Mouse (Mus musculus) hindbrain, postnatal 0 days (tissue): ENCODE results near the gene Kcnn1. TPM values are rescaled to one million over a fixed set of nuclear protein-coding genes. Genes with fewer than 3 reads are reported as not detected.

Experiments used
- ATAC-seq: fragments of 200-750 bp; cut with Nextera tagmentation; 2 replicates; pipeline ENCODE4 v1.8.0; 2017; ENCODE audit warnings: mild to moderate bottlenecking, moderate TSS enrichment, moderate library complexity
- DNase-seq: peaks from one replicate; pipeline ENCODE4 v3.0.0-alpha.2; 2015; ENCODE audit warnings: low spot score
- H3K27ac ChIP-seq: fragments of 300-500 bp; sonication (generic); 2 replicates; pipeline ENCODE4 v1.5.1; 2014; ENCODE audit warnings: mild to moderate bottlenecking
- H3K27me3 ChIP-seq: fragments of 300-500 bp; sonication (generic); 2 replicates; pipeline ENCODE4 v1.6.1; 2014; ENCODE audit warnings: low read length, mixed read lengths; ENCODE audit not compliant: insufficient read depth
- H3K36me3 ChIP-seq: fragments of 300-500 bp; sonication (generic); 2 replicates; pipeline ENCODE4 v1.6.1; 2014; ENCODE audit warnings: low read length, mixed read lengths; ENCODE audit not compliant: insufficient read depth
- H3K4me1 ChIP-seq: fragments of 300-500 bp; sonication (generic); 2 replicates; pipeline ENCODE4 v1.6.1; 2014; ENCODE audit warnings: antibody characterized with exemption, low read length, mixed read lengths; ENCODE audit not compliant: insufficient read depth
- H3K4me2 ChIP-seq: fragments of 300-500 bp; sonication (generic); 2 replicates; pipeline ENCODE4 v1.6.1; 2014; ENCODE audit warnings: low read depth, mild to moderate bottlenecking, low read length, moderate library complexity, mixed read lengths
- H3K4me3 ChIP-seq: fragments of 300-500 bp; sonication (generic); 2 replicates; pipeline ENCODE4 v1.5.1; 2014; ENCODE audit warnings: low read length
- H3K9ac ChIP-seq: fragments of 300-500 bp; sonication (generic); replicated peaks from 2 replicates; pipeline ENCODE4 v1.6.1; 2014; ENCODE audit warnings: mild to moderate bottlenecking, low read length, moderate library complexity, mixed read lengths
- H3K9me3 ChIP-seq: fragments of 300-500 bp; sonication (generic); 2 replicates; pipeline ENCODE4 v1.6.1; 2016; ENCODE audit warnings: low read length, mixed read lengths
- CTCF ChIP-seq: IDR thresholded peaks from 2 replicates; pipeline ENCODE4 v1.5.1; 2016; ENCODE audit warnings: antibody characterized with exemption, control low read depth, low read depth
- WGBS: fragments of 180-500 bp; shearing (Covaris S2); extraction: QIAGEN DNeasy Blood & Tissue Kit; methylation state at CpG from one replicate; pipeline ENCODE4 v1.1.7; 2014; 5-methylcytosine and 5-hydroxymethylcytosine counted together
- microRNA-seq, 2 experiments: library from miRNA; unstranded; fragments of <30 nt; microRNA quantifications; one replicate each; pipeline ENCODE4; 2016
- polyA plus RNA-seq: library from polyadenylated mRNA; unstranded; fragments of >200 nt; fragmentation: Nextera tagmentation; extraction: Ambion mirVana; gene quantifications from 2 replicates; pipeline ENCODE4 v1.2.1, GENCODE M21; 2015
- total RNA-seq: library from RNA; depleted of rRNA; stranded (reverse); fragments of >200 nt; gene quantifications from 2 replicates; pipeline ENCODE4 v1.2.3, GENCODE M21; 2014; rRNA removed

Gene Kcnn1
- total and polyA plus RNA-seq, 2 experiments from 2014 or later, result 10.8 to 29.8 TPM

DNA sequence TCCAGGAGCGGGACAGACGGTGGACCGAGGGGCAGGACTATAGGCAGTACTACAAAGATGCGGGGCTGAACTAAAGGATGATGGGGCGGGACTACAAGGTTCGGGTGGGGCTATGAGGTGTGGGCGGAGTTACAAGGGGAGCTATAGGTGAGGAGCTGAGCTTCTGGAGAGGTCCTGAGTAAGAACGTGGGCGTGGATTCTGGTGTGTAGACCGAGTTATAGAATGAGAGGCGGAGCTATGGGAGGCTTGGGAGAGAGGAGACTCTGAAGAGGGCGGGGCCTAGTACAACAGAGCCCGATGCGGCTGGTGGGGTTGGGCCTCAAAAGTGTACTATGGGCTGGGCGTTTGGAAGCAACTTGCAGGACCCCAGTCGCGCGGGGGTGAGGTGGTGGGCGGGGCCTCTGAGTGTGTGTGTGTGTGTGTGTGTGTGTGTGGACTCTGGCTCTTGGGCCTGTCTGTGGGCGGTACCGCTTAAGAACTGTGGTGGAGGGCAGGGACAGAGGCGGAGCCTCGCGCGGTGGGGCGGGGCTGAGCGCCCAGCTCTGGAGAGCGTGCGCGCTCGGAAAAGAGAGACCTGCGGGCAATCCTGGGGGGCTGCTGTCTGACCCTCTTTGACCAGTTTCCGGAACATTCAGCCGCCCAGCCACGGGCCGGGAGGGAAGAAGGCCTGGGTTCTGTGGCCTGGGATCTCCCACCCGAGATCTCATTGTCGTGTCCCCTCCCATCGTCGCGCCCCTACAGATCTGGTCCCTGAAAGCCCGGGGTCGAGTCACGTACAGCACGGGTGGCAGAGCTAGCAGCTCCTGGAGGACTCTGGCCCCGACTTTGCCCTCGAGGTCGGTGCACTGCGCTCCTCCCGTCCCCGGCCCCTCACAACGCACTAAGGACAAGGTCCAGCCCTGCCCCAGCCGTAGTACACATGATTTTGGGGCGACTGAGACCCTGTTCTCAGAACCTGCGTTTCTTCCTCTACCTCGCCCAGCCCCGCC is 65.7 kb downstream of the Kcnn1 start:
- 0 out of 2 replicates have a peak, but pooled peaks cover 6% of the 10 kb centered on the region for H3K27me3 ChIP-seq
- H3K36me3 ChIP-seq, result no peaks in the 10 kb centered on the region
- peaks cover 16% of the 10 kb centered on the region for H3K4me1 ChIP-seq
- peak overlapping the region; percentile 63 for H3K9ac ChIP-seq
- peak overlapping the region; percentile 48; the same call in 1 of the 2 replicates for H3K27ac ChIP-seq
- TF ChIP-seq CTCF, result no peak
- under 1% methylated on average over 48 of the region's 57 CpGs for WGBS
- H3K9me3 ChIP-seq, result no peaks in the 10 kb centered on the region
- H3K4me2 ChIP-seq, result peak overlapping the region; percentile 96
- DNase-seq, result peak; percentile 87
- ATAC-seq, result peak; percentile 82
- peak overlapping the region; percentile 59 for H3K4me3 ChIP-seq

DNA sequence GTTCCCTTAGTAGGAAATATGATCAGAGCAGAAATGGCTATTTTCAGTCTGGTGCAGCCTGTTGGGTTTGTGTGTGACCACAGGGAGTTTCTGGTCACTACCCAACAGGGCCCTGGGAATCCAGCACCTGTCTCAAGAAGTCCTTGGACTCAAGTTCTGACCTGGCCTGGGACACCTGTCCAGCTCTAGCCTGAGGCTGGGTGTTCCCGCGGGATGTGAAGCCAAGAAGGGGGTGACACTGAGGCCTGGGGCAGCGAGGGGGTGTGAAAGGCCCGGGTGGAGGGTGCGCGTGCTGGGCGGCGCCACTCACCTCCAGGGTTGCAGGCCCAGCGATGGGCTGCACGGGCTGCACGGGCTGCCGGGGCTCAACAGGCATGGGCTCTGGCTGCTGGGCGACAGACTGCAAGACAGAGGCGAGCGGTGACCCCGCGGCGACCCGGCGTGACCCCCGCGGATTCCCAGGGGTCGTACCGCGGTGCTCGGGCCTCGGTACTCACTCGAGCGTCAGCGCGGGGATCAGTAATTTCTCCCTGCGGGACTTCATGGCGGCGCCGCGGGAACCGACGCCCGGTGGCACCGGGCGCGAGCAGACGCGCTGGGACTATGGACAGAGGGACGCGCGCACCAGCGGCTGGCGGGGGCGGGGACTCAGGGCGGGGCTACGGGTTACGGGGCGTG is 66.5 kb downstream of the Kcnn1 start:
- Histone ChIP-seq H3K4me2 (peak overlapping the region; percentile 96), H3K4me3 (peak overlapping the region; percentile 59), H3K36me3 (no peaks in the 10 kb centered on the region), H3K27ac (peak overlapping the region; percentile 62; the same call in 1 of the 2 replicates), H3K4me1 (peaks cover 16% of the 10 kb centered on the region), H3K27me3 (0 out of 2 replicates have a peak, but pooled peaks cover 6% of the 10 kb centered on the region), H3K9ac (peak overlapping the region; percentile 63), H3K9me3 (no peaks in the 10 kb centered on the region)
- TF ChIP-seq CTCF, result no peak
- ATAC-seq (no peak; the same call in 1 of the 2 replicates), DNase-seq (no peak)
- under 1% methylated on average over 48 of the region's 54 CpGs for WGBS

DNA sequence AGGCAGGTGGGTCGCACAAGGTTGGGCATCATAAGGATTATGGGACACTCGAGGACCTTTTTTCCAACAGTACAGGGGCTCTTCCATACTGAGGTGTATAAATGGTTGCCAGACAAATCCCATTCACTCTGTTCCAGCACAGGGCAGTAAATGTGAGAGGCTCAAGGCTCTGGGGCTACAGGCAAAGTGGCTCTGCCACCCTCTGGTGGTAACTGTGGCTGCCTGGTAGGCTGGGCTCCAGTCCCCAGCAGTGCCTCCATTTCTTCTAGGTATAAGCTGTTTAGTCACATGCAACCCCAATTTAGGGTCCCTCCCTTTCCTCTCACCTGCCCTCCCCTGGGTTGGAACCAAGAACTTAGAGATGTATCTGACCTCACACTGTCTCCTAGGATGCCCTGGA is 67.7 kb downstream of the Kcnn1 start:
- H3K27me3 ChIP-seq, result 0 out of 2 replicates have a peak, but pooled peaks cover 6% of the 10 kb centered on the region
- H3K27ac ChIP-seq, result no peak overlapping the region
- H3K36me3 ChIP-seq, result no peaks in the 10 kb centered on the region
- H3K9ac ChIP-seq, result no peak overlapping the region
- no peak for DNase-seq
- peak; percentile 57 for TF ChIP-seq CTCF
- H3K4me2 ChIP-seq, result no peak overlapping the region
- no peaks in the 10 kb centered on the region for H3K9me3 ChIP-seq
- peaks cover 22% of the 10 kb centered on the region for H3K4me1 ChIP-seq
- WGBS, result 91% methylated on average over 2 of the region's 2 CpGs
- H3K4me3 ChIP-seq, result no peak overlapping the region
- ATAC-seq, result no peak

DNA sequence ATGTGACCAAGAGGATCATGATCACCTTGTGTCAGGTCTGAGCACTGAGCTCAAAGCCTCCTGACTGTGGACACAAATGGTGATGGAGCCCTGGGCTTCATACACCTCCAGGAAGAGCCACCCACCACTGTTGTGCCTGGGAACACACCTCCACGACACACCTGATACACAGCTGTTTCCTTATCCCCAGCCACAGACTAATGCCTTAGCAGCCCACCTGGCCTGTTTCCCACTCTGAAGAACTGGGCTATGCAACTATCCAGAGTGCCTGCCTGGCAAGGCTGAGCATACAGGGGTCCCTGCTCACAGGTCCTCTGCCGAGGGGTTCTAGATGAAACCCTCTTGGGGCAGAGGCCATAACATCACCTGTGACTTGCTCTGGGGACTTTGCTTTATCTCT is 68.8 kb downstream of the Kcnn1 start:
- TF ChIP-seq CTCF, result no peak

DNA sequence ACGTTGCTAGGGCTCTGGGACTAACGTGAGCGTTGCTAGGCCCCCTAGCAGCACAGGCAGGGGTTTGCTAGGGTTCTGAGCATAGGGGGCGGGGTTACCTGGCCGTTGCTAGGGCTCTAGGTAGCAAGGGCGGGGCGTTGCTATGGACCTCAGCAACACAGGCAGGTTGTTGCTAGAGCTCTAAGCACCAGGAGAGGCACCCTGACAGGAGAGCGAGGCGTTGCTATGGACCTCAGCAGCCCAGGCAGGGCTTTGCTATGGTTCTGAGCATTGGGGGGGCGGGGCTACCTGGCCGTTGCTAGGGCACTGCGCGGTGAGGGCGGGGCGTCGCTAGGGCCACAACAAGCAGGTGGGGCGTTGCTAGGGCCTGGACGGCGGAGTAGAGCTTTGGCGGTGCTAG is 70.4 kb downstream of the Kcnn1 start:
- ATAC-seq (no peak), DNase-seq (no peak)
- peak overlapping the region; percentile 83 for H3K27ac ChIP-seq
- peak overlapping the region; percentile 68 for H3K4me3 ChIP-seq
- no peaks in the 10 kb centered on the region; the same call in 1 of the 2 replicates for H3K36me3 ChIP-seq
- 2% methylated on average over 20 of the region's 20 CpGs for WGBS
- TF ChIP-seq CTCF, result peak; percentile 37; the same call in 1 of the 2 replicates
- H3K4me2 ChIP-seq, result peak overlapping the region; percentile 80
- H3K9ac ChIP-seq, result peak overlapping the region; percentile 75
- H3K4me1 ChIP-seq, result peaks cover 14% of the 10 kb centered on the region
- no peaks in the 10 kb centered on the region for H3K9me3 ChIP-seq
- H3K27me3 ChIP-seq, result no peaks in the 10 kb centered on the region

More for the DNA sequence above, 68.8 kb downstream of the Kcnn1 start:
- Histone ChIP-seq H3K4me3 (no peak overlapping the region), H3K27ac (no peak overlapping the region), H3K9ac (no peak overlapping the region), H3K4me1 (peaks cover 22% of the 10 kb centered on the region), H3K36me3 (no peaks in the 10 kb centered on the region), H3K4me2 (no peak overlapping the region), H3K27me3 (0 out of 2 replicates have a peak, but pooled peaks cover 1% of the 10 kb centered on the region), H3K9me3 (no peaks in the 10 kb centered on the region)
- no peak for ATAC-seq
- 91% methylated on average over 2 of the region's 2 CpGs for WGBS
- no peak for DNase-seq

Small RNA genes lying within 50 kb of the gene (microRNA-seq; reads per million reads assigned to microRNA genes)
- 0.36 to 0.71 reads per million in 2 experiments for gene Mir7067
- gene Mir7240, result 0.36 to 0.88 reads per million in 2 experiments

Other genes starting within 250 kb of the Kcnn1 start
- 0.65 and 3.3 TPM in 2 replicates for gene Lrrc25, start 247.1 kb downstream of the Kcnn1 start, total RNA-seq
- 1.3 and 1.5 TPM in 2 replicates for gene Lrrc25, start 247.1 kb downstream of the Kcnn1 start, polyA plus RNA-seq
- 1.7 TPM in 1 of 2 replicates, not detected in the other for gene Gdf15, start 230.8 kb downstream of the Kcnn1 start, total RNA-seq
- gene Gdf15, start 230.8 kb downstream of the Kcnn1 start, polyA plus RNA-seq, result 0.25 and 0.41 TPM in 2 replicates
- gene Pgpep1, start 202.9 kb downstream of the Kcnn1 start, total RNA-seq, result 65.7 and 68.4 TPM in 2 replicates
- 44.2 and 56.5 TPM in 2 replicates for gene Pgpep1, start 202.9 kb downstream of the Kcnn1 start, polyA plus RNA-seq
- 301 and 453 TPM in 2 replicates for gene Lsm4, start 190.0 kb downstream of the Kcnn1 start, total RNA-seq
- 188 and 190 TPM in 2 replicates for gene Lsm4, start 190.0 kb downstream of the Kcnn1 start, polyA plus RNA-seq
- gene Jund, start 164.3 kb downstream of the Kcnn1 start, total RNA-seq, result 486 and 650 TPM in 2 replicates
- 90.4 and 96.3 TPM in 2 replicates for gene Jund, start 164.3 kb downstream of the Kcnn1 start, polyA plus RNA-seq
- gene Iqcn, start 159.8 kb downstream of the Kcnn1 start, total RNA-seq, result 0.05 and 0.18 TPM in 2 replicates
- 0.05 and 0.08 TPM in 2 replicates for gene Iqcn, start 159.8 kb downstream of the Kcnn1 start, polyA plus RNA-seq
- not detected in 2 replicates for gene Gm3336, start 144.7 kb downstream of the Kcnn1 start, total RNA-seq
- not detected in 2 replicates for gene Gm3336, start 144.7 kb downstream of the Kcnn1 start, polyA plus RNA-seq
- 0.26 and 0.72 TPM in 2 replicates for gene Pde4c, start 139.5 kb downstream of the Kcnn1 start, total RNA-seq
- 0.20 and 0.31 TPM in 2 replicates for gene Pde4c, start 139.5 kb downstream of the Kcnn1 start, polyA plus RNA-seq
- gene Rab3a, start 108.6 kb downstream of the Kcnn1 start, total RNA-seq, result 610 and 693 TPM in 2 replicates
- 693 and 724 TPM in 2 replicates for gene Rab3a, start 108.6 kb downstream of the Kcnn1 start, polyA plus RNA-seq
- 37.2 and 53.9 TPM in 2 replicates for gene Mpv17l2, start 102.3 kb downstream of the Kcnn1 start, total RNA-seq
- 56.1 and 63.3 TPM in 2 replicates for gene Mpv17l2, start 102.3 kb downstream of the Kcnn1 start, polyA plus RNA-seq
- 162 and 176 TPM in 2 replicates for gene Pik3r2, start 86.5 kb downstream of the Kcnn1 start, total RNA-seq
- gene Pik3r2, start 86.5 kb downstream of the Kcnn1 start, polyA plus RNA-seq, result 101 and 103 TPM in 2 replicates
- gene Mast3, start 58.2 kb downstream of the Kcnn1 start, total RNA-seq, result 35.2 and 42.1 TPM in 2 replicates
- 16.2 and 16.7 TPM in 2 replicates for gene Mast3, start 58.2 kb downstream of the Kcnn1 start, polyA plus RNA-seq
- not detected in 2 replicates for gene Il12rb1, start 54.8 kb downstream of the Kcnn1 start, total RNA-seq
- gene Il12rb1, start 54.8 kb downstream of the Kcnn1 start, polyA plus RNA-seq, result not detected in 2 replicates
- gene Arrdc2, start 23.5 kb downstream of the Kcnn1 start, total RNA-seq, result 12.1 and 17.1 TPM in 2 replicates
- gene Arrdc2, start 23.5 kb downstream of the Kcnn1 start, polyA plus RNA-seq, result 4.6 and 4.9 TPM in 2 replicates
- gene Ccdc124, start 10.7 kb upstream of the Kcnn1 start, total RNA-seq, result 36.0 and 45.1 TPM in 2 replicates
- 145 and 154 TPM in 2 replicates for gene Ccdc124, start 10.7 kb upstream of the Kcnn1 start, polyA plus RNA-seq
- 2.5 and 2.8 TPM in 2 replicates for gene Slc5a5, start 29.5 kb upstream of the Kcnn1 start, total RNA-seq
- 4.2 and 4.3 TPM in 2 replicates for gene Slc5a5, start 29.5 kb upstream of the Kcnn1 start, polyA plus RNA-seq
- 1,411 and 1,940 TPM in 2 replicates for gene Rpl18a, start 34.2 kb upstream of the Kcnn1 start, total RNA-seq
- gene Rpl18a, start 34.2 kb upstream of the Kcnn1 start, polyA plus RNA-seq, result 2,686 and 2,710 TPM in 2 replicates
- 98.1 and 98.6 TPM in 2 replicates for gene Map1s, start 42.7 kb upstream of the Kcnn1 start, total RNA-seq
- gene Map1s, start 42.7 kb upstream of the Kcnn1 start, polyA plus RNA-seq, result 52.3 and 54.4 TPM in 2 replicates